Mouse (Mus musculus): ENCODE measurements at regions not wholly inside any gene's neighbourhood (a gene's known extent, or its start where the extent isn't known, plus 50 kb on each side); places are given as distances from the start of the nearest gene placed in this dataset.

- ATAC-seq (no peak), DNase-seq (ENCODE audit: low spot score) (peak; percentile 5)
- Histone ChIP-seq H3K4me2 (replicated peaks; ENCODE audit: low read depth, low read length) (peak overlapping the region; percentile 55), H3K4me1 (ENCODE audit: insufficient read depth, low read depth, low read length) (no peaks in the 10 kb centered on the region), H3K9me3 (ENCODE audit: low read length) (no peaks in the 10 kb centered on the region), H3K27ac (ENCODE audit: low read length) (no peak overlapping the region), H3K27me3 (replicated peaks; ENCODE audit: insufficient read depth, low read length) (no peaks in the 10 kb centered on the region), H3K9ac (replicated peaks; ENCODE audit: low read depth) (no peak overlapping the region), H3K4me3 (ENCODE audit: low read depth, low read length) (peak overlapping the region; percentile 23), H3K36me3 (ENCODE audit: insufficient read depth, low read length) (no peaks in the 10 kb centered on the region)
- TF ChIP-seq CTCF (IDR thresholded peaks at IDR 0.05) (no peak), EP300 (IDR thresholded peaks at IDR 0.05) (no peak)
- WGBS: 13% methylated on average over 43 of the region's 43 CpGs
Measured at GRCm38 (mm10) chrX:21360771-21361667, 123.3 kb upstream of the Agtr2 start.

GRCm38 (mm10) chrX:21385221-21385620 is 99.1 kb upstream of the Agtr2 start:
- Histone ChIP-seq H3K36me3 (ENCODE audit: insufficient read depth, low read length) (no peaks in the 10 kb centered on the region), H3K9me3 (ENCODE audit: low read length) (no peaks in the 10 kb centered on the region), H3K4me2 (replicated peaks; ENCODE audit: low read depth, low read length) (no peak overlapping the region), H3K4me1 (ENCODE audit: insufficient read depth, low read depth, low read length) (no peaks in the 10 kb centered on the region), H3K9ac (replicated peaks; ENCODE audit: low read depth) (no peak overlapping the region), H3K27ac (ENCODE audit: low read length) (no peak overlapping the region), H3K4me3 (ENCODE audit: low read depth, low read length) (no peak overlapping the region), H3K27me3 (replicated peaks; ENCODE audit: insufficient read depth, low read length) (no peaks in the 10 kb centered on the region)
- DNase-seq (ENCODE audit: low spot score) (no peak), ATAC-seq (no peak)
- TF ChIP-seq CTCF (IDR thresholded peaks at IDR 0.05) (peak; percentile 43), EP300 (IDR thresholded peaks at IDR 0.05) (no peak)
- WGBS: 5% methylated on average over 2 of the region's 2 CpGs

- no peak overlapping the region for H3K4me3 ChIP-seq (ENCODE audit: low read depth, low read length)
- H3K4me1 ChIP-seq (ENCODE audit: insufficient read depth, low read depth, low read length): no peaks in the 10 kb centered on the region
- H3K4me2 ChIP-seq (replicated peaks; ENCODE audit: low read depth, low read length): no peak overlapping the region
- TF ChIP-seq CTCF (IDR thresholded peaks at IDR 0.05) (no peak), EP300 (IDR thresholded peaks at IDR 0.05) (no peak)
- H3K36me3 ChIP-seq (ENCODE audit: insufficient read depth, low read length): no peaks in the 10 kb centered on the region
- no peak overlapping the region for H3K27ac ChIP-seq (ENCODE audit: low read length)
- H3K27me3 ChIP-seq (replicated peaks; ENCODE audit: insufficient read depth, low read length): no peaks in the 10 kb centered on the region
- H3K9ac ChIP-seq (replicated peaks; ENCODE audit: low read depth): no peak overlapping the region
- WGBS: 42% methylated on average over 1 of the region's 1 CpGs
- ATAC-seq (no peak), DNase-seq (ENCODE audit: low spot score) (no peak)
- H3K9me3 ChIP-seq (ENCODE audit: low read length): no peaks in the 10 kb centered on the region
Measured at GRCm38 (mm10) chrX:21389992-21390391, 94.4 kb upstream of the Agtr2 start.

GRCm38 (mm10) chrX:21393212-21393611 is 91.1 kb upstream of the Agtr2 start:
- H3K9ac ChIP-seq (replicated peaks; ENCODE audit: low read depth): no peak overlapping the region
- no peaks in the 10 kb centered on the region for H3K4me1 ChIP-seq (ENCODE audit: insufficient read depth, low read depth, low read length)
- H3K9me3 ChIP-seq (ENCODE audit: low read length): no peaks in the 10 kb centered on the region
- WGBS: 58% methylated on average over 10 of the region's 10 CpGs
- no peak overlapping the region for H3K27ac ChIP-seq (ENCODE audit: low read length)
- DNase-seq (ENCODE audit: low spot score) (peak; percentile 24), ATAC-seq (0 out of 2 replicates have a peak, but pooled peaks have one; percentile 44)
- no peak overlapping the region for H3K4me3 ChIP-seq (ENCODE audit: low read depth, low read length)
- H3K36me3 ChIP-seq (ENCODE audit: insufficient read depth, low read length): no peaks in the 10 kb centered on the region
- H3K27me3 ChIP-seq (replicated peaks; ENCODE audit: insufficient read depth, low read length): no peaks in the 10 kb centered on the region
- no peak overlapping the region for H3K4me2 ChIP-seq (replicated peaks; ENCODE audit: low read depth, low read length)
- TF ChIP-seq CTCF (IDR thresholded peaks at IDR 0.05): no peak
- no peak for TF ChIP-seq EP300 (IDR thresholded peaks at IDR 0.05)

GRCm38 (mm10) chrX:21424797-21425196 is 59.5 kb upstream of the Agtr2 start:
- no peak for DNase-seq (ENCODE audit: low spot score)
- no peaks in the 10 kb centered on the region for H3K9me3 ChIP-seq (ENCODE audit: low read length)
- WGBS: 51% methylated on average over 4 of the region's 4 CpGs

GRCm38 (mm10) chrX:21428081-21428480 is 56.3 kb upstream of the Agtr2 start:
- WGBS: 61% methylated on average over 3 of the region's 3 CpGs
- Histone ChIP-seq H3K27me3 (replicated peaks; ENCODE audit: insufficient read depth, low read length) (no peaks in the 10 kb centered on the region), H3K9me3 (ENCODE audit: low read length) (no peaks in the 10 kb centered on the region), H3K9ac (replicated peaks; ENCODE audit: low read depth) (no peak overlapping the region), H3K4me3 (ENCODE audit: low read depth, low read length) (no peak overlapping the region), H3K27ac (ENCODE audit: low read length) (no peak overlapping the region), H3K4me2 (replicated peaks; ENCODE audit: low read depth, low read length) (no peak overlapping the region), H3K36me3 (ENCODE audit: insufficient read depth, low read length) (no peaks in the 10 kb centered on the region), H3K4me1 (ENCODE audit: insufficient read depth, low read depth, low read length) (no peaks in the 10 kb centered on the region)
- DNase-seq (ENCODE audit: low spot score) (no peak), ATAC-seq (no peak)
- TF ChIP-seq CTCF (IDR thresholded peaks at IDR 0.05): no peak; the same call in 1 of the 2 replicates
- TF ChIP-seq EP300 (IDR thresholded peaks at IDR 0.05): no peak

More at GRCm38 (mm10) chrX:21424797-21425196, 59.5 kb upstream of the Agtr2 start:
- no peak for ATAC-seq
- no peak overlapping the region for H3K4me2 ChIP-seq (replicated peaks; ENCODE audit: low read depth, low read length)
- no peak overlapping the region for H3K4me3 ChIP-seq (ENCODE audit: low read depth, low read length)
- TF ChIP-seq CTCF (IDR thresholded peaks at IDR 0.05) (peak; percentile 56), EP300 (IDR thresholded peaks at IDR 0.05) (no peak)
- no peaks in the 10 kb centered on the region for H3K36me3 ChIP-seq (ENCODE audit: insufficient read depth, low read length)
- no peaks in the 10 kb centered on the region for H3K27me3 ChIP-seq (replicated peaks; ENCODE audit: insufficient read depth, low read length)
- H3K27ac ChIP-seq (ENCODE audit: low read length): no peak overlapping the region
- no peaks in the 10 kb centered on the region for H3K4me1 ChIP-seq (ENCODE audit: insufficient read depth, low read depth, low read length)
- no peak overlapping the region for H3K9ac ChIP-seq (replicated peaks; ENCODE audit: low read depth)

Data from lung, postnatal 0 days (tissue).